Mouse (Mus musculus) megakaryocyte-erythroid progenitor cell, adult 5-6 weeks (primary cell): ENCODE data around the gene Nr2c2. TPM values are rescaled to one million over a fixed set of nuclear protein-coding genes. Genes with fewer than 3 reads are reported as not detected.

Source experiments
- ATAC-seq: replicated peaks from 2 replicates; pipeline ENCODE4 v1.8.0; 2016; ENCODE audit warnings: mild to moderate bottlenecking, inconsistent platforms; ENCODE audit not compliant: severe bottlenecking, poor library complexity, low FRiP score, low TSS enrichment
- total RNA-seq, 2 experiments: library from RNA; stranded (forward) in 1 of 2; stranded (reverse) in 1 of 2; fragments of 200-1000, 215-1000 nt in 1 of 2; fragments of >200 nt in 1 of 2; fragmentation: Nextera tagmentation in 1 of 2; gene quantifications; 2 replicates each; pipeline ENCODE4 v1.2.3; 2014 to 2017

Nr2c2 gene
- total RNA-seq, 2 experiments from 2014 or later, result 36.6 to 38.0 TPM

DNA sequence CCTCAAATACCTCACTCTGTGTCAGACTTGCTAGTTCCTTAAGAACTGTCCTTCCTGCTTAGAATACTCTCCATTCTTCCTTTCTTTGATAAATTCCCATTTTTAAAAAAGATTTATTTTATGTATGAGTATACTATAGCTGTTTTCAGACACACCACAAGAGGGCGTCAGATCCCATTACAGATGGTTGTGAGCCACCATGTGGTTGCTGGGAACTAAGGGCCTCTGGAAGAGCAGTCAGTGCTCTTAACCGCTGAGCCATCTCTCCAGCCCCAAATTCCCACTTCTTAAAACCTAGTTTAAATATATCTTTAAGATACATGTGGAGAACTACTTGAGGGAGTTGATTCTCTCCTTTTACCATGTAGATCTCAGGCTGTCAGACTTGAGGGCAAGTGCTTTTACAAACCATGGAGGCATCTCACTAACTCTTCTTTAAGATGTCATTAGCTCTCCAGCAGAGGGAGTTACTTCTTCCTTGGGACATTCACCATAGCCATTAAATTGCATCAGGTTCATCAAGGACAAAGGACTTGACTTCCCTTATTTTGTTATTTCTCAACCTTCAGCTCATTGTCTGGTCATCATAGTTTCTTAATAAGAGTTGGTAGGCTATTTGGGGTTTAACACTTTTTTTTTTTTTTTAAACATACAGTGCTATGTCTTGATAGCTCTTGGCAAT lies 9.6 kb downstream of the Nr2c2 start:
- ATAC-seq, result peak; percentile 48; the same call in 1 of the 2 replicates

GRCm38 (mm10) chr6:92124547-92124946 lies 33.4 kb downstream of the Nr2c2 start:
- ATAC-seq, result no peak

GRCm38 (mm10) chr6:92126861-92127468 lies 35.8 kb downstream of the Nr2c2 start:
- ATAC-seq, result no peak

- ATAC-seq, result no peak
These were observed 40.3 kb downstream of the Nr2c2 start for GRCm38 (mm10) chr6:92131456-92131855.

- ATAC-seq, result peak; percentile 68
These were observed 41.1 kb downstream of the Nr2c2 start for GRCm38 (mm10) chr6:92132021-92132911.

- no peak for ATAC-seq
These were observed 42.4 kb downstream of the Nr2c2 start for GRCm38 (mm10) chr6:92133617-92134016.

- ATAC-seq, result no peak
These were observed 45.2 kb downstream of the Nr2c2 start for GRCm38 (mm10) chr6:92136356-92136755.

DNA sequence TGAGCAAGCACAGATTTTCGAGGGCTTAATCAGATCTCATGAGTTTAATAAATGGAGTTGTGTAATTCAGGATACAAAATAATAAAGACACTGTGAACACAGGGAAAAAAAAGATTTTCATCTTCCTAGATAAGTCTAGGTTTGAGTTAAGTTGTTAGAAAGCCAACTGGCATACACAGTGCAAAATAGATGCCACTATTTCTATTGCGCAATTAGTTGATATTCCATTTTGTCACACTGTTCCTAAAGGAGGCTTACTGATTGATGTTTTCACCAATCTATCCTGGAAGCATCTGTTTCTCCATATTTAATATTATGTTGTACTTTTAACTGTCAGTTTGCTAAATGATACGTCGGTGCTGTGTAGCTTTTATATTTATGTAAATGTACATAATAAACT lies 54.7 kb downstream of the Nr2c2 start:
- ATAC-seq, result no peak

DNA sequence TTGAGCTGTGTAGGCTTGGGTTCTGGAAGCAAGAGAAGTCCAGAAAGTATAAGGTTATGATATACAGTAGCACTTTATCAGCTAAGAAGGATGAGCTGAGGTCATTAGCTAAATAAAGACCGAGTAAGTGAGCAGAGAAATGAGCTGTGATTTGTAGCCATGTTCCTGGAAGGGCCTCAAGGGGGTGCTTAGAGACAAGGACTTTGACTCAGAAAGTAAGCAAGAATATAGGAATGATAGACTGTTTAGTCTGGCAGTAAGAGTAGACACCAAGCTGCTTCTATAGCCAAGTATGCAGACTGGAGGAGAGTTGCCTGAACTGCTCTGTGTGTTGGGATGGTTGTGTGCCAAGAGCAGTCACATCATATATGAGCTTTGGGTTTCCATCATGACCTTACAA lies 62.6 kb downstream of the Nr2c2 start:
- ATAC-seq, result no peak

- no peak for ATAC-seq
These were observed 67.6 kb downstream of the Nr2c2 start for GRCm38 (mm10) chr6:92158801-92159200.

DNA sequence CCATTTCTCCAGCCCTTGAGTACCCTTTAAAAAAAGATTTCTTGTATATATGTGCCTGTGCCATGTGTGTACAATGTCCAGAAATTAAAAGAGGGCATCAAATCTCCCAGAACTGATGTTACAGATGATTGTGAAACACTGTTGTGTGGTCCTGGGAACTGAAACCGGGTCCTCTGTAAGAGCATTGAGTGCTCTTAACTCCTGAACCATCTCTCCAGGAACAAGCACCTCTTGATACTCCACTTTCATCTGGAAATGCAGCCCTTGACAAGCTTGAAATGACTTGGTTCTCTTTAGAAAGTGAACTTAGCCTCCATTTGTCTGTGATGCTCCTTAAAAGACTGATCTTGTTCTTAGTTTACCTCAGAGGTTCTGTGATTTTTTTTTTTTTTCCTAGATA lies 71.5 kb downstream of the Nr2c2 start:
- no peak for ATAC-seq

GRCm38 (mm10) chr6:92176450-92176849 lies 85.3 kb downstream of the Nr2c2 start:
- no peak for ATAC-seq

GRCm38 (mm10) chr6:92183621-92184131 lies 92.5 kb downstream of the Nr2c2 start, which contains the start of gene Mrps25:
Gene Mrps25, minus strand, starts transcription at chr6:92184033.
- peak; percentile 82 for ATAC-seq

DNA sequence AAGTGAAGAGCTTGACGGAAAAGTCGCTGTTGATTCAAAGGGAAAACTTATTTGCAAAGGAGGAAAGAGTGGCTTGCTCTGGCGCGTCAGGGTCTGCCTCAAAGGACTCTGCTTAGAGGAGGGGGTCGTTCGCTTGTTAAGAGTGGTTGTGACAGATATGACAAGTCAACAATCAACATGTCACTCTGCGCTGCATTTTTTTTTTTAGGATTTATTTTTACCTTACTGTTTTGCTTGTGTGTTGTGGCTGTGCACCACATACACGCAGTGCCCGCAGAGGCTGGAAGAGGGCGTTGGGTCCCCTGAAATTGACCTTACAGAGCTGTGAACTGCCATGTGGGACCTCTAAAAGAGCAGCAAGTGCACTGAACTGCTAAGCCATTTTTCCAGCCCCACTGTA lies 93.0 kb downstream of the Nr2c2 start:
- peak; percentile 65 for ATAC-seq

DNA sequence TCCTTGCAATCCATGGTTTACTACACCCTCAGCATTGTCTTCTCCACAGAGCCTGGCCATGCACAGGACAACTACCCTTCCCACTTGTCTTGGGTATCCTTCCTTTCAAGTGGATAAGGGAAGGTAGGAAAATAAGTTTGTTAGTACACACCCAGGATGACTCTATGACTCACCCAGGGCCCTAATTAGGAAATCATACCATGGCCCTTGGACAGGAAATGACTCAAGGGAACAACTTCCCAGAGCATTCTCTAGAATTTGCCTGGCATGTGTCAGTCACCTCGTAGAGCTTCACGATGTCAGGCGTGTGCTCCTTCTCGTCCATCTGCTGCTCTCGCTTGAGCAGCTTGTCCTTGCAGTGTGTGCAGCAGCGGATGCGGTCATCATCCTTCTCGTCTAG lies 108.2 kb downstream of the Nr2c2 start:
- ATAC-seq, result no peak

GRCm38 (mm10) chr6:92214055-92214772 lies 123.0 kb downstream of the Nr2c2 start:
- peak; percentile 72 for ATAC-seq

GRCm38 (mm10) chr6:92214773-92215449 lies 123.7 kb downstream of the Nr2c2 start, which contains the start of gene Rbsn:
Gene Rbsn, minus strand, starts transcription at chr6:92214925.
- peak; percentile 96 for ATAC-seq

- peak; percentile 61 for ATAC-seq
These were observed 128.3 kb downstream of the Nr2c2 start for GRCm38 (mm10) chr6:92219445-92219844.

DNA sequence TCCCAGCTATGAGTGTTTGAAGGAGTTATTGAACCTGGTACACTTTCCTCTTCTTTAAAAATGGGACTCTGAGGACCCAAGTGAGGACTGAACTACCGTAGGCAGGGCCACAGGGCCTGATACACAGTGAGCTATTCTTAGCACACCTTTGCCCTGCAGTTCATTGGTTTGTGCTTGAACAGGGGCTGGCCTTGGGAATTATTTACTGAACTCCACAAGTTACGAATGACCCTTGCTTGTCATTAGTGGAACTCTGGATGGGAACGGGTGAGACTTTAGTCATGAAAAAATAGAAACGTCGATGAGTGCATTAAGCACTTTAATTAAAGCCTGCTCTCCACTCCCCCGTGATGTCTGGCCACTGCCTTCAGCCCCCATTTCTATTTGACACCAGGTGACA lies 130.4 kb downstream of the Nr2c2 start:
- ATAC-seq, result no peak
